Mouse (Mus musculus): ENCODE results near the gene Armc3.

GRCm38 (mm10) chr2:19265834-19266233 lies 66.7 kb downstream of the Armc3 start:
- TF ChIP-seq GATA1 (IDR thresholded peaks at IDR 0.05; ENCODE audit: low read length) (no peak), TAL1 (IDR thresholded peaks at IDR 0.05; ENCODE audit: low read length) (no peak)
